Mouse (Mus musculus) myocyte (in vitro differentiated cells): ENCODE results near the gene Mlkl. TPM values are rescaled to one million over a fixed set of nuclear protein-coding genes. Genes with fewer than 3 reads are reported as not detected.

Experiments used
- H3K27me3 ChIP-seq: one replicate; pipeline ENCODE4 v1.6.1; 2011; ENCODE audit not compliant: control insufficient read depth, insufficient read depth, insufficient read length
- H3K36me3 ChIP-seq: one replicate; pipeline ENCODE4 v1.6.1; 2011; ENCODE audit not compliant: control insufficient read depth, insufficient read depth
- H3K4me2 ChIP-seq: one replicate; pipeline ENCODE4 v1.6.1; 2011; ENCODE audit warnings: low read depth, control low read depth
- H3K4me3 ChIP-seq: one replicate; pipeline ENCODE4 v1.5.1; 2011; ENCODE audit warnings: mild to moderate bottlenecking, control low read depth, moderate library complexity
- H3K79me2 ChIP-seq: one replicate; pipeline ENCODE4 v1.6.1; 2011; ENCODE audit not compliant: control insufficient read depth, insufficient read depth
- H3ac ChIP-seq: one replicate; pipeline ENCODE4 v1.6.1; 2011; ENCODE audit not compliant: control insufficient read depth, insufficient read length
- CEBPB ChIP-seq: IDR thresholded peaks from 2 replicates; pipeline ENCODE4 v1.6.1; 2011; ENCODE audit warnings: mild to moderate bottlenecking, moderate library complexity; ENCODE audit not compliant: poor library complexity, insufficient read depth, severe bottlenecking
- E2F4 ChIP-seq: IDR thresholded peaks from one replicate; pipeline ENCODE4 v1.6.1; 2011; ENCODE audit warnings: mild to moderate bottlenecking, control low read depth, moderate library complexity; ENCODE audit not compliant: insufficient read depth
- MAX ChIP-seq: IDR thresholded peaks from one replicate; pipeline ENCODE4 v1.6.1; 2011; ENCODE audit warnings: low read depth, mild to moderate bottlenecking, control low read depth
- MYOD1 ChIP-seq, 3 experiments: IDR thresholded peaks; one replicate each; pipeline ENCODE4 v1.6.1; 2011; ENCODE audit warnings: control low read depth in 2 of 3, low read depth in 2 of 3, mild to moderate bottlenecking in 2 of 3, moderate library complexity in 1 of 3; ENCODE audit not compliant: insufficient read length in 2 of 3, control insufficient read depth in 1 of 3
- MYOG ChIP-seq, 3 experiments: IDR thresholded peaks; one replicate each; pipeline ENCODE4 v1.6.1; 2011; ENCODE audit warnings: control low read depth in 2 of 3, low read depth in 2 of 3, mild to moderate bottlenecking in 2 of 3; ENCODE audit not compliant: insufficient read length in 2 of 3, control insufficient read depth in 1 of 3, insufficient read depth in 1 of 3
- POLR2A ChIP-seq: IDR thresholded peaks from one replicate; pipeline ENCODE4 v1.6.1; 2011; ENCODE audit warnings: low read depth, mild to moderate bottlenecking, control low read depth, moderate library complexity; ENCODE audit not compliant: insufficient read length
- POLR2AphosphoS2 ChIP-seq: IDR thresholded peaks from one replicate; pipeline ENCODE4 v1.6.1; 2011; ENCODE audit warnings: low read depth, control low read depth; ENCODE audit not compliant: insufficient read length
- REST ChIP-seq: IDR thresholded peaks from one replicate; pipeline ENCODE4 v1.6.1; 2011; ENCODE audit warnings: mild to moderate bottlenecking, control low read depth, moderate library complexity; ENCODE audit not compliant: insufficient read depth, insufficient read length
- SRF ChIP-seq: IDR thresholded peaks from one replicate; pipeline ENCODE4 v1.6.1; 2011; ENCODE audit warnings: low read depth; ENCODE audit not compliant: control insufficient read depth, insufficient read length
- TCF12 ChIP-seq: IDR thresholded peaks from one replicate; pipeline ENCODE4 v1.6.1; 2011; ENCODE audit warnings: mild to moderate bottlenecking, control low read depth; ENCODE audit not compliant: poor library complexity, insufficient read depth, severe bottlenecking
- TCF3 ChIP-seq: IDR thresholded peaks from one replicate; pipeline ENCODE4 v1.6.1; 2011; ENCODE audit warnings: low read depth, control low read depth; ENCODE audit not compliant: insufficient read length
- USF1 ChIP-seq: IDR thresholded peaks from one replicate; pipeline ENCODE4 v1.6.1; 2011; ENCODE audit warnings: low read depth, mild to moderate bottlenecking, control low read depth, moderate library complexity
- polyA plus RNA-seq: library from polyadenylated mRNA; unstranded; fragments of >200 nt; fragmentation: generic; extraction: Trizol; gene quantifications from one replicate; pipeline ENCODE4 v1.2.1, GENCODE M21; 2012; ENCODE audit warnings: missing spikeins

The Mlkl gene
- polyA plus RNA-seq, 1 experiment, result 14.5 TPM

- Histone ChIP-seq H3K36me3 (peaks cover 3% of the 10 kb centered on the region), H3K4me2 (peak overlapping the region; percentile 81), H3K79me2 (peaks cover 48% of the 10 kb centered on the region), H3ac (peak overlapping the region; percentile 30), H3K4me3 (peak overlapping the region; percentile 91), H3K27me3 (no peaks in the 10 kb centered on the region)
- TF ChIP-seq POLR2AphosphoS2 (no peak), MYOG (IDR thresholded peaks at IDR 0.05; ENCODE audit: control insufficient read depth in 1 of 3, insufficient read depth in 1 of 3, insufficient read length in 2 of 3, low read depth in 2 of 3) (no peak), E2F4 (no peak), MAX (no peak), USF1 (no peak), REST (no peak), TCF12 (no peak), MYOD1 (IDR thresholded peaks at IDR 0.05; ENCODE audit: control insufficient read depth in 1 of 3, insufficient read length in 2 of 3, low read depth in 2 of 3) (no peak), CEBPB (no peak), TCF3 (no peak), SRF (no peak), POLR2A (no peak)
These were observed 38.6 kb downstream of the Mlkl start for GRCm38 (mm10) chr8:111299363-111299820.

GRCm38 (mm10) chr8:111298011-111298410 is 40.0 kb downstream of the Mlkl start:
- H3K27me3 ChIP-seq, result no peaks in the 10 kb centered on the region
- H3K36me3 ChIP-seq, result peaks cover 17% of the 10 kb centered on the region
- H3K4me2 ChIP-seq, result peak overlapping the region; percentile 39

DNA sequence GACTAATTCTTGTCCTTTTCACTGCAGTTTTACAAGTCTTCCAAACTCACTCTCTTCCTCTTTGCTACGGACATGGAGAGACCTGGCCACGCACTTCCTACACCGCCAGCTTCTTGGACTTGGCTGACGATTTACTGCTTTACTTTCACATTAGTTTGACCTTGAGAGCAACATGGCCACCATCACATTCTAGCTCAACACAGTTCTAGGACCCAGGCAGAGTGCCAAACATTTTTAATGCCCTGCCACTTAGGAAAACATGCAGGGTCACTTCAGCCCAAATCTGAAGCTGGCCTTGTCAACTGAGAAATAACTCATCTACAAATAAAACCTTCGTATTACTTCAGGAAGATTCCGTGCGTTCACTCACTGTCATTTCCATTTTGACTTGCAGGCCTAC is 46.2 kb downstream of the Mlkl start:
- no peak for TF ChIP-seq E2F4
- no peak for TF ChIP-seq POLR2AphosphoS2
- no peak for TF ChIP-seq CEBPB
- TF ChIP-seq TCF12, result no peak
- no peak for TF ChIP-seq POLR2A
- no peak for TF ChIP-seq TCF3
- TF ChIP-seq USF1, result no peak
- TF ChIP-seq MYOG (IDR thresholded peaks at IDR 0.05; ENCODE audit: control insufficient read depth in 1 of 3, insufficient read depth in 1 of 3, insufficient read length in 2 of 3, low read depth in 2 of 3), result no peak
- no peak for TF ChIP-seq REST
- TF ChIP-seq SRF, result no peak
- TF ChIP-seq MYOD1 (IDR thresholded peaks at IDR 0.05; ENCODE audit: control insufficient read depth in 1 of 3, insufficient read length in 2 of 3, low read depth in 2 of 3), result no peak
- TF ChIP-seq MAX, result no peak
- H3ac ChIP-seq, result no peak overlapping the region
- H3K27me3 ChIP-seq, result no peaks in the 10 kb centered on the region
- H3K79me2 ChIP-seq, result peaks cover 34% of the 10 kb centered on the region
- H3K4me3 ChIP-seq, result no peak overlapping the region
- peaks cover 55% of the 10 kb centered on the region for H3K36me3 ChIP-seq
- no peak overlapping the region for H3K4me2 ChIP-seq

More at GRCm38 (mm10) chr8:111298011-111298410, 40.0 kb downstream of the Mlkl start:
- Histone ChIP-seq H3K79me2 (peaks cover 55% of the 10 kb centered on the region), H3ac (no peak overlapping the region), H3K4me3 (peak overlapping the region; percentile 91)
- no peak for TF ChIP-seq MAX
- TF ChIP-seq MYOD1 (IDR thresholded peaks at IDR 0.05; ENCODE audit: control insufficient read depth in 1 of 3, insufficient read length in 2 of 3, low read depth in 2 of 3), result no peak

DNA sequence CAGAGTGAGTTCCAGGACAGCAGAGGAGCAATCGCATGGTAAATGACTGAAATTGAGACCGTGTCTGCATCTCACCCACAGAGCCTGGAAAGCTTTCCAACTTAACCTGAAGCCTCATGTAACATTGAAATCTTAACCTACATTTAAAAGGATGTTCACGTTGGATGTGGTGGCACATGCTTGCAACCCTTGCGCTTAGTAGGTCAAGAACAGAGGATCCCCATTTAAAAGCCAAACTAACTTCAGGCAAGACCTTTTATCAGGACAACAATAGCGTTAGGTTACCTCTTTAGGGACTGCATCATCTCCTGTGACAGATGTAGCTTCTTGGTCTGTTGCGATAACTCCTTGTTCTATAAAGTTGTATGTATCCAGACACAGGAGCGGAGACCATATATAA is 47.4 kb downstream of the Mlkl start:
- H3K79me2 ChIP-seq, result peaks cover 26% of the 10 kb centered on the region
- TF ChIP-seq USF1 (no peak), MYOD1 (IDR thresholded peaks at IDR 0.05; ENCODE audit: control insufficient read depth in 1 of 3, insufficient read length in 2 of 3, low read depth in 2 of 3) (no peak), POLR2A (no peak), MYOG (IDR thresholded peaks at IDR 0.05; ENCODE audit: control insufficient read depth in 1 of 3, insufficient read depth in 1 of 3, insufficient read length in 2 of 3, low read depth in 2 of 3) (no peak), E2F4 (no peak), REST (no peak), POLR2AphosphoS2 (no peak), SRF (no peak), TCF12 (no peak), TCF3 (no peak), MAX (no peak), CEBPB (no peak)
- H3K27me3 ChIP-seq, result no peaks in the 10 kb centered on the region
- peaks cover 62% of the 10 kb centered on the region for H3K36me3 ChIP-seq
- no peak overlapping the region for H3K4me3 ChIP-seq
- H3K4me2 ChIP-seq, result no peak overlapping the region
- H3ac ChIP-seq, result no peak overlapping the region

- Histone ChIP-seq H3K4me2 (no peak overlapping the region), H3K4me3 (no peak overlapping the region), H3K79me2 (no peaks in the 10 kb centered on the region), H3K27me3 (no peaks in the 10 kb centered on the region), H3K36me3 (peaks cover 53% of the 10 kb centered on the region), H3ac (no peak overlapping the region)
- TF ChIP-seq POLR2AphosphoS2, result no peak
- no peak for TF ChIP-seq TCF3
- no peak for TF ChIP-seq MYOD1 (IDR thresholded peaks at IDR 0.05; ENCODE audit: control insufficient read depth in 1 of 3, insufficient read length in 2 of 3, low read depth in 2 of 3)
- no peak for TF ChIP-seq MAX
- TF ChIP-seq POLR2A, result no peak
- TF ChIP-seq USF1, result no peak
- TF ChIP-seq TCF12, result no peak
- TF ChIP-seq SRF, result no peak
- no peak for TF ChIP-seq REST
- no peak for TF ChIP-seq MYOG (IDR thresholded peaks at IDR 0.05; ENCODE audit: control insufficient read depth in 1 of 3, insufficient read depth in 1 of 3, insufficient read length in 2 of 3, low read depth in 2 of 3)
- TF ChIP-seq E2F4, result no peak
- no peak for TF ChIP-seq CEBPB
These were observed 52.4 kb downstream of the Mlkl start for GRCm38 (mm10) chr8:111285603-111286002.
